Mouse (Mus musculus): ENCODE data around the gene Gm20388. TPM values are rescaled to one million over a fixed set of nuclear protein-coding genes. Genes with fewer than 3 reads are reported as not detected.
"Not testable (repeated sequence)": the region's sequence is repeated elsewhere in the genome, so short reads cannot be mapped to it uniquely, and the experiment has no call there.

Gene Gm20388
- polyA plus RNA-seq, 1 experiment from 2014 or later: 4.4 TPM

- peaks cover 29% of the 10 kb centered on the region for H3K4me1 ChIP-seq (replicated peaks)
- no peaks in the 10 kb centered on the region for H3K27me3 ChIP-seq
- peaks cover 42% of the 10 kb centered on the region for H3K36me3 ChIP-seq
- H3K4me3 ChIP-seq (replicated peaks): no peak overlapping the region
- 38% methylated on average over 8 of the region's 8 CpGs for WGBS
- ATAC-seq: no peak
- no peak overlapping the region for H3K4me2 ChIP-seq (replicated peaks)
- H3K9ac ChIP-seq (replicated peaks): no peak overlapping the region
- peak overlapping the region; percentile 5 for H3K27ac ChIP-seq
- no peaks in the 10 kb centered on the region for H3K9me3 ChIP-seq
These were observed 3493.9 kb downstream of the Gm20388 start for GRCm38 (mm10) chr8:123404521-123404920.

GRCm38 (mm10) chr8:123406786-123407185 is 3496.1 kb downstream of the Gm20388 start, which contains the start of gene Mc1r:
Gene Mc1r, plus strand, starts transcription at chr8:123407107.
- peaks cover 40% of the 10 kb centered on the region for H3K4me1 ChIP-seq (replicated peaks)
- H3K36me3 ChIP-seq: peaks cover 20% of the 10 kb centered on the region
- WGBS: 6% methylated on average over 4 of the region's 4 CpGs
- no peak within 1 kb of the TSS for H3K4me2 ChIP-seq (replicated peaks)
- H3K9me3 ChIP-seq: no peaks in the 10 kb centered on the region
- no peak within 1 kb of the TSS for H3K4me3 ChIP-seq (replicated peaks)
- no peak within 1 kb of the TSS for H3K27ac ChIP-seq
- H3K27me3 ChIP-seq: no peaks in the 10 kb centered on the region
- ATAC-seq: no peak
- no peak within 1 kb of the TSS for H3K9ac ChIP-seq (replicated peaks)

- H3K27ac ChIP-seq: no peak overlapping the region
- no peak overlapping the region for H3K4me2 ChIP-seq (replicated peaks)
- no peak for ATAC-seq
- no peaks in the 10 kb centered on the region for H3K9me3 ChIP-seq
- peaks cover 11% of the 10 kb centered on the region for H3K36me3 ChIP-seq
- no peaks in the 10 kb centered on the region for H3K27me3 ChIP-seq
- no peak overlapping the region for H3K4me3 ChIP-seq (replicated peaks)
- H3K4me1 ChIP-seq (replicated peaks): peaks cover 40% of the 10 kb centered on the region
- 95% methylated on average over 13 of the region's 13 CpGs for WGBS
- H3K9ac ChIP-seq (replicated peaks): no peak overlapping the region
These were observed 3497.0 kb downstream of the Gm20388 start for GRCm38 (mm10) chr8:123407612-123408011.

DNA sequence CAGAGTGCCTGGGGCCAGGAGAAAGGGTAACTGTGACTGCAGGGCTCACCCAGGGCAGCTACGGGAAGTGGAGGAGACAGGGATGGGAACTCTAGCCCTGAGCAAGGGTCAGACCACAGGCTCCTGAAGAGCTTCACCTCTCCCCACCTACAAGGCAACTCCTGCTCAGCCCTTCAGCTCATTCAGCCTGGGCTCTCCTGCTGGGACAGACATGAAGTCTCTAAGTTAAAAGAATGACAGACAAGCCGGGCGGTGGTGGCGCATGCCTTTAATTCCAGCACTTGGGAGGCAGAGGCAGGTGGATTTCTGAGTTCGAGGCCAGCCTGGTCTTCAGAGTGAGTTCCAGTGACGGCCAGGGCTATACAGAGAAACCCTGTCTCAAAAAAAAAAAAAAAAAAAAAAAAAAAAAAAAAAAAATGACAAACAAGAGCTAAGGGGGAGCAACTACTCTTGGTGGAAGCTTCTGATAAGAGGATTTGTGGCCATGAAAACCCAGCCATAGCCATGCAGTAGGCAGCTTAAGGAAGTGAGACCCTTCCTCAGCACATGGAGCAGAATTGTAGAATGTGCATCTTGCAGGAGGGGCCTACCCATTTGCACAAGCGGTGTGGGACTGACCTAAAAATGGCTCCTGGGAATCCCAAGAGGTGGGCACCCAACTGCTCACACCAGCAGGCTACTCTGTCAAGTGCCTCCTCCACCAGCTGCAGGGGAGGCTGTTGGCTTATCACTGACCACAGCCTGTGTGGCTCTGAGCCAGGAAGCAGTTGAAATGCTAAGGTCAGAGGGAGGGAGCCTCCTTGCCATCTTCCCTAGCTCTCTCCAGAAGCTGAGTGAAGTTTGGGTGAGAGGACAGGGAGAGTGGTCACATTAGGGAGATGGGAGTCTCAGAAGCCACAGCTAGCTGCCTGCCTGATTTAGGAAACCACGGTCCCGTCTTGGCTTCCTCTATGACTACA is 3498.2 kb downstream of the Gm20388 start:
- Histone ChIP-seq H3K9ac (replicated peaks) (peak overlapping the region; percentile 100), H3K27ac (peak overlapping the region; percentile 99), H3K27me3 (no peaks in the 10 kb centered on the region), H3K4me3 (replicated peaks) (peak overlapping the region; percentile 98), H3K36me3 (no peaks in the 10 kb centered on the region), H3K9me3 (no peaks in the 10 kb centered on the region), H3K4me1 (replicated peaks) (peaks cover 45% of the 10 kb centered on the region), H3K4me2 (replicated peaks) (peak overlapping the region; percentile 90)
- WGBS: 74% methylated on average over 9 of the region's 9 CpGs
- no peak for ATAC-seq

DNA sequence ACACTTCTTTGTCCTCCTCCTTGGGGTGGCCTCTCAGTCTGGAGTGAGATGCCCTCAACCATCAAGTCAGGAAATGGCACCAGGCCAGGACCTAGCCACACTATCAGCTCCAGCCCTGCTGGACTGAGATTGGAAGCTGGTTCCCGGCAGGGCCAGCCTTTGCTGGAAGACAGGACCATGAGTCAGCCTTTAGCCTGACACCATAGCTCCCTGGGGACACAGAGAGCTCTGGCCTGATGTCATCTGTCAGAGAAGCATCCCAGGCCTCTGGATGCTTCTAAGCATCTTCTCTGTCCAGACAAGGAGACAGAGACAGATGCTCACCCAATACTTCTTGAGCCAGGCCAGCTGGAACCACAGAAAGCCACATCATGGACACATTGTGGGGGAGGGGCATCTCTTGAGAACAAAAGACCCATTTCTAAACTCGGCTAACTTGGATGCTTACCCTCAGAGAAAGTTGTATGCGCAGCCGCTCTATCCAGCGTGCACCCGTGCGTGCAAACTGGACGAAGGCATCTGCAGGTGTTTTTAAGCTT is 3499.5 kb downstream of the Gm20388 start:
- Histone ChIP-seq H3K9ac (replicated peaks) (peak overlapping the region; percentile 100), H3K9me3 (no peaks in the 10 kb centered on the region), H3K4me2 (replicated peaks) (peak overlapping the region; percentile 90), H3K27me3 (no peaks in the 10 kb centered on the region), H3K4me3 (replicated peaks) (peak overlapping the region; percentile 98), H3K36me3 (no peaks in the 10 kb centered on the region), H3K27ac (peak overlapping the region; percentile 99), H3K4me1 (replicated peaks) (peaks cover 50% of the 10 kb centered on the region)
- WGBS: 23% methylated on average over 8 of the region's 8 CpGs
- no peak for ATAC-seq

DNA sequence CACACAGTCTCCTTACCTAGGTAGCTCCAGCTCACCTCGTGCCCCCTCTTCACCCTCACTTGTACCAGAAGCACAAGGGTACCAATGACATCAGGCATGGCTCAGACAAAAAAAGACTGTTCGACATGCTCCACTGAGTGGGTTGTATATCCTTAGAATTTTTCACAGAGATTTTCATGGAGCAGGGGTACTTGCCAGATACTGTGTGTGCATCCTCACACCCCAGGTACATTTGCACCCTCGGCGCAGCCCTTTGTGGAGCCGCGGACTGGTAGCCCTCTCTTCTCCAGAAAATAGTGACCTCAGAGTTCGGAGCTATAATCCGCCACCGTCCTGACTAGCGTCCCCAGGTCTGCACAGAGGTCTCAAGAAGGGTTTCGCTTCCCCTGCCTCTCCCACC is 3500.1 kb downstream of the Gm20388 start:
- Histone ChIP-seq H3K4me1 (replicated peaks) (peaks cover 54% of the 10 kb centered on the region), H3K4me2 (replicated peaks) (peak overlapping the region; percentile 90), H3K36me3 (no peaks in the 10 kb centered on the region), H3K9me3 (no peaks in the 10 kb centered on the region), H3K9ac (replicated peaks) (peak overlapping the region; percentile 100), H3K4me3 (replicated peaks) (peak overlapping the region; percentile 98), H3K27ac (peak overlapping the region; percentile 99), H3K27me3 (no peaks in the 10 kb centered on the region)
- 0 out of 2 replicates have a peak, but pooled peaks have one; percentile 0 for ATAC-seq
- 3% methylated on average over 11 of the region's 11 CpGs for WGBS

DNA sequence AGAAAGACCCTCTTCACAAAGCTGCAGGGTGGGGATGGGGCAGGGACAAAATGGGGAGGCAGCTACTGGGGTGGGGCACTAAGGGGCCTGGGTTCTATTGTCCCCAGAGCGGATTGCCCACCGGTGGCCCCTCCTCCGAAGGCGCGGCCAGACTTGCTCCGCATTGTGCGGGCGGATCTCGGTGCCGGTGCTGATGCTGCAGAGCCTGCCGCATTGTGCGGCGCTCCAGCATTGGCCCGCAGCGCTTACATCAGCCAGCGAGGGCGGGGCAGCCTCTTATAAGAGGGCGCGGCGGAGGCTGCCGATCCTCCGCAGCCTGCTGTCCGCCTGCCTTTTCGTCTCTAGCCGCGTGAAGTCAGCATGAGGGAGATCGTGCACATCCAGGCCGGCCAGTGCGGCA is 3500.6 kb downstream of the Gm20388 start, which contains the start of gene Tubb3:
Gene Tubb3, plus strand, starts transcription at position 179 of the 400 bp plus-strand sequence.
- Histone ChIP-seq H3K27me3 (no peaks in the 10 kb centered on the region), H3K9ac (replicated peaks) (peak within 1 kb of the TSS; percentile 100), H3K9me3 (no peaks in the 10 kb centered on the region), H3K27ac (peak within 1 kb of the TSS; percentile 99), H3K4me3 (replicated peaks) (peak within 1 kb of the TSS; percentile 98), H3K4me1 (replicated peaks) (peaks cover 59% of the 10 kb centered on the region), H3K4me2 (replicated peaks) (peak within 1 kb of the TSS; percentile 90), H3K36me3 (0 out of 2 replicates have a peak, but pooled peaks cover under 1% of the 10 kb centered on the region)
- WGBS: under 1% methylated on average over 29 of the region's 29 CpGs
- ATAC-seq: peak; percentile 93

GRCm38 (mm10) chr8:123411781-123412327 is 3501.2 kb downstream of the Gm20388 start:
- Histone ChIP-seq H3K27me3 (no peaks in the 10 kb centered on the region), H3K4me2 (replicated peaks) (peak overlapping the region; percentile 90), H3K9me3 (no peaks in the 10 kb centered on the region), H3K36me3 (peaks cover 4% of the 10 kb centered on the region; the same call in 1 of the 2 replicates), H3K4me3 (replicated peaks) (peak overlapping the region; percentile 98), H3K4me1 (replicated peaks) (peaks cover 61% of the 10 kb centered on the region), H3K27ac (peak overlapping the region; percentile 99), H3K9ac (replicated peaks) (peak overlapping the region; percentile 100)
- ATAC-seq: peak; percentile 55
- whole genome bisulfite sequencing: 3% methylated on average over 16 of the region's 16 CpGs

GRCm38 (mm10) chr8:123412560-123413170 is 3502.0 kb downstream of the Gm20388 start:
- Histone ChIP-seq H3K27me3 (no peaks in the 10 kb centered on the region), H3K4me2 (replicated peaks) (peak overlapping the region; percentile 90), H3K4me1 (replicated peaks) (peaks cover 62% of the 10 kb centered on the region), H3K36me3 (peaks cover 4% of the 10 kb centered on the region; the same call in 1 of the 2 replicates), H3K9me3 (no peaks in the 10 kb centered on the region), H3K9ac (replicated peaks) (peak overlapping the region; percentile 100), H3K27ac (peak overlapping the region; percentile 99), H3K4me3 (replicated peaks) (peak overlapping the region; percentile 98)
- under 1% methylated on average over 12 of the region's 12 CpGs for WGBS
- peak; percentile 28 for ATAC-seq

DNA sequence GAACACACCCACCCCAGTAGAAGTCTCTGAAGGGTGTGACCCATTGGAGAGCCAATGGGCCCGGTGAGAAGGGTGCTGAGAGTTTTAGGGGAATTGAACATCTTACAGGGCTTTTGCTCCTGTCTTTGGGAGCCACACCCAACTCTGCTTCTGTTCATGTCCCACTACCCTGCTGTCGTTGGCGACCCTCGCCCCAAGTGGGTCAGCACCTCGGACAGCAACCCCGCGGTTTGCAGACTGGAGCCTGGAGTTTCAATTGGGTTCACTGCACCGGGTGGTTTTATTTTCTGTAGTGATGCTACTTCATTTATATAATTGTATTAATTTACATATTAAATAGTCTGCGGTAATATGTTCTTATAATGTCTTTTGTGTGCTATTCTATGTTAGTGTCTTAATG is 3503.6 kb downstream of the Gm20388 start:
- Histone ChIP-seq H3K9me3 (no peaks in the 10 kb centered on the region), H3K36me3 (peaks cover 20% of the 10 kb centered on the region), H3K9ac (replicated peaks) (peak overlapping the region; percentile 100), H3K4me2 (replicated peaks) (peak overlapping the region; percentile 90), H3K27me3 (no peaks in the 10 kb centered on the region), H3K4me1 (replicated peaks) (peaks cover 66% of the 10 kb centered on the region), H3K27ac (peak overlapping the region; percentile 99), H3K4me3 (replicated peaks) (peak overlapping the region; percentile 98)
- WGBS: 13% methylated on average over 9 of the region's 9 CpGs
- ATAC-seq: no peak

DNA sequence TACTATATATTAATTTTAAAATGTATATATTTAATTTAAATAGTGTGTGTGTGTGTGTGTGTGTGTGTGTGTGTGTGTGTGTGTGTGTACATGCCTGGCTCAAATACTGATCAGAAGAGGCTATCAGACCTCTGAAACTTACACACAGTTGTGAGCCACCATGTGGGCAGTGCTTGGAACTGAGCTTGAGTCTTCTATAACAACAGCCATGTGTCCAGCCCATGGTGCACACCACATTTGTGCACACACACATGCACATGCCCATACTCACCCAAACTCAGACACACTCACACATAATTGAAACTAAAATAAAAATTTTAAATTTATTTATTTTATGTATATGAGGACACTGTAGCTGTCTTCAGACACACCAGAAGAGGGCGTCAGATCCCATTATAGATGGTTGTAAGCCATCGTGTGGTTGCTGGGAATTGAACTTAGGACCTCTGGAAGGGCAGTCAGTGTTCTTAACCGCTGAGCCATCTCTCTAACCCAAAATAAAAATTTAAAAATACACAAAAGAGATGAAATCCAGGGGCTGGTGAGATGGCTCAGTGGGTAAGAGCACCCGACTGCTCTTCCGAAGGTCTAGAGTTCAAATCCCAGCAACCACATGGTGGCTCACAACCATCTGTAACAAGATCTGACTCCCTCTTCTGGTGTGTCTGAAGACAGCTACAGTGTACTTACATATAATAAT is 3504.5 kb downstream of the Gm20388 start:
- H3K9ac ChIP-seq (replicated peaks); H3K27ac ChIP-seq; H3K27me3 ChIP-seq; ATAC-seq; H3K9me3 ChIP-seq: not testable (repeated sequence)
- Histone ChIP-seq H3K4me1 (replicated peaks) (peaks cover 57% of the 10 kb centered on the region), H3K4me2 (replicated peaks) (peak overlapping the region; percentile 90), H3K36me3 (peaks cover 29% of the 10 kb centered on the region), H3K4me3 (replicated peaks) (peak overlapping the region; percentile 98)
- 83% methylated on average over 5 of the region's 5 CpGs for WGBS

All from midbrain, embryonic 13.5 days (tissue).